Mouse (Mus musculus): Measurements from ENCODE around the gene Dbf4.

The Dbf4 gene

GRCm38 (mm10) chr5:8374297-8374906 is 48.1 kb downstream of the Dbf4 start:
- H3K4me1 ChIP-seq (replicated peaks; ENCODE audit: low read depth, low read length): no peaks in the 10 kb centered on the region
- no peak overlapping the region for H3K4me3 ChIP-seq (replicated peaks; ENCODE audit: low read length)
- H3K9me3 ChIP-seq (ENCODE audit: low read length): peaks cover 13% of the 10 kb centered on the region
- no peaks in the 10 kb centered on the region for H3K36me3 ChIP-seq (ENCODE audit: insufficient read depth, low read length)
- TF ChIP-seq POU5F1 (IDR thresholded peaks at IDR 0.05; ENCODE audit: borderline replicate concordance, low read length) (no peak), NANOG (IDR thresholded peaks at IDR 0.05; ENCODE audit: borderline replicate concordance, low read length) (no peak), CTCF (conservative IDR thresholded peaks at IDR 0.05; ENCODE audit: low read length) (no peak)
- H3K27me3 ChIP-seq (ENCODE audit: insufficient read depth, low read length): no peaks in the 10 kb centered on the region

DNA sequence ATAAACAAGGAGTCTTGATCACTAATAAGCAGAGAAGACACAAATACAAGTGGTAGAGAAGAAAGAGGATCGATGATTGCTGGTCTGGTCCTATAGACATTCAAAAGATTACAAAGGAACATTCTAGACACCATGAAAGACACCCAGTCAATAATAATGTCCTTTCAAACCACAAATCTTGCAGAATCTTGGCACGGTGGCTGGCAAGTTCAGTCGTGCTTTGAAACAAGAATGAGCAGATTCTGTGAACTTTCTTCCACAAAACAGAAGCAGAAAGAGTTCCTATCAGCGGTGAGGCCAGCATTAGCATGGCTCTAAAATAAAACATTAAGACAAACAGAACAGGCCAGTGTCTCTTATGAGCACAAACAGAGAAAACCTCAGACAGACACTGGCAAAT is 49.1 kb downstream of the Dbf4 start:
- no peaks in the 10 kb centered on the region for H3K36me3 ChIP-seq (ENCODE audit: insufficient read depth, low read length)
- TF ChIP-seq CTCF (conservative IDR thresholded peaks at IDR 0.05; ENCODE audit: low read length): no peak
- no peak for TF ChIP-seq NANOG (IDR thresholded peaks at IDR 0.05; ENCODE audit: borderline replicate concordance, low read length)
- TF ChIP-seq POU5F1 (IDR thresholded peaks at IDR 0.05; ENCODE audit: borderline replicate concordance, low read length): no peak
- no peaks in the 10 kb centered on the region for H3K27me3 ChIP-seq (ENCODE audit: insufficient read depth, low read length)
- no peak overlapping the region for H3K4me3 ChIP-seq (replicated peaks; ENCODE audit: low read length)
- H3K9me3 ChIP-seq (ENCODE audit: low read length): peaks cover 13% of the 10 kb centered on the region
- H3K4me1 ChIP-seq (replicated peaks; ENCODE audit: low read depth, low read length): 0 out of 2 replicates have a peak, but pooled peaks cover 1% of the 10 kb centered on the region

DNA sequence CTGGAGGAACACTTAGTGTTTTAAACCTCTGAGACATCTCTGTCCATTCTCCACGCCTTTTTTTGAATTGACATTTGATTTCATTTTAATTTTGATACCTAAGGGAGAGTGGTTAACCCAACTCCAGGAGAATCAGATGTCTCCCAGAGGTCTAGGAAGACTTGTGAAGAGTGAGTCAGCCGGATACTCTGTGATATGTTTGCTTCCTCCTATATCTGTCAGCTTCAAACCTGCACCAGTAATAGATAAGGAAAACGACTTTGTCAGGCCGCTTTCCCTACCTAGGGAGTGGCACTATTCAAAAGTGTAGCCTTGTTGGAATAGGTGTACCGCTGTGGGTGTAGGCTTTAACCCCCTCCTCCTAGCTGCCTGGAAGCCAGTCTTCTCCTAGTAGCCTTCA is 53.7 kb downstream of the Dbf4 start:
- no peaks in the 10 kb centered on the region for H3K9me3 ChIP-seq (ENCODE audit: low read length)
- H3K4me1 ChIP-seq (replicated peaks; ENCODE audit: low read depth, low read length): peaks cover 14% of the 10 kb centered on the region
- peaks cover 10% of the 10 kb centered on the region for H3K27me3 ChIP-seq (ENCODE audit: insufficient read depth, low read length)
- peak overlapping the region; percentile 91; the same call in 1 of the 2 replicates for H3K4me3 ChIP-seq (replicated peaks; ENCODE audit: low read length)
- TF ChIP-seq CTCF (conservative IDR thresholded peaks at IDR 0.05; ENCODE audit: low read length) (no peak), POU5F1 (IDR thresholded peaks at IDR 0.05; ENCODE audit: borderline replicate concordance, low read length) (no peak), NANOG (IDR thresholded peaks at IDR 0.05; ENCODE audit: borderline replicate concordance, low read length) (no peak)
- H3K36me3 ChIP-seq (ENCODE audit: insufficient read depth, low read length): no peaks in the 10 kb centered on the region

DNA sequence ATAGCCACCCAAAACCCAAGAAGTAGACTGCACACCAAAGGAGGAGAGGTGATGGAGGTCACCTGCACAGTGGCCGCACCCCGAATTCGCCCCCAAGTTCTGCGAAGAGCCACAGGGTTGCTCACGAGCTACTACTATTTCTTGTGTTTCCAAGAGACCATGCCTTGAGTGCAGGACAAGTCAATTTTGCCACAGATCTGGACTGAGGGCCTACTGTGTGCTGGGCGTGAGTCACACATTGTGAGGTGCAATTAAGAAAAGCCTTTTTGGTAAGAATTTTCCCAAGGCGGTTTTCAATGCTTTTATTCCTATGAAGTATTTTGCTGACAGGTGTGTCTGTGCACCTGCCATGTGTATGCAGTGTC is 54.2 kb downstream of the Dbf4 start:
- H3K4me3 ChIP-seq (replicated peaks; ENCODE audit: low read length): peak overlapping the region; percentile 91
- peaks cover 10% of the 10 kb centered on the region for H3K27me3 ChIP-seq (ENCODE audit: insufficient read depth, low read length)
- H3K36me3 ChIP-seq (ENCODE audit: insufficient read depth, low read length): no peaks in the 10 kb centered on the region
- TF ChIP-seq POU5F1 (IDR thresholded peaks at IDR 0.05; ENCODE audit: borderline replicate concordance, low read length): no peak
- no peak for TF ChIP-seq CTCF (conservative IDR thresholded peaks at IDR 0.05; ENCODE audit: low read length)
- no peak for TF ChIP-seq NANOG (IDR thresholded peaks at IDR 0.05; ENCODE audit: borderline replicate concordance, low read length)
- peaks cover 14% of the 10 kb centered on the region for H3K4me1 ChIP-seq (replicated peaks; ENCODE audit: low read depth, low read length)
- no peaks in the 10 kb centered on the region for H3K9me3 ChIP-seq (ENCODE audit: low read length)

DNA sequence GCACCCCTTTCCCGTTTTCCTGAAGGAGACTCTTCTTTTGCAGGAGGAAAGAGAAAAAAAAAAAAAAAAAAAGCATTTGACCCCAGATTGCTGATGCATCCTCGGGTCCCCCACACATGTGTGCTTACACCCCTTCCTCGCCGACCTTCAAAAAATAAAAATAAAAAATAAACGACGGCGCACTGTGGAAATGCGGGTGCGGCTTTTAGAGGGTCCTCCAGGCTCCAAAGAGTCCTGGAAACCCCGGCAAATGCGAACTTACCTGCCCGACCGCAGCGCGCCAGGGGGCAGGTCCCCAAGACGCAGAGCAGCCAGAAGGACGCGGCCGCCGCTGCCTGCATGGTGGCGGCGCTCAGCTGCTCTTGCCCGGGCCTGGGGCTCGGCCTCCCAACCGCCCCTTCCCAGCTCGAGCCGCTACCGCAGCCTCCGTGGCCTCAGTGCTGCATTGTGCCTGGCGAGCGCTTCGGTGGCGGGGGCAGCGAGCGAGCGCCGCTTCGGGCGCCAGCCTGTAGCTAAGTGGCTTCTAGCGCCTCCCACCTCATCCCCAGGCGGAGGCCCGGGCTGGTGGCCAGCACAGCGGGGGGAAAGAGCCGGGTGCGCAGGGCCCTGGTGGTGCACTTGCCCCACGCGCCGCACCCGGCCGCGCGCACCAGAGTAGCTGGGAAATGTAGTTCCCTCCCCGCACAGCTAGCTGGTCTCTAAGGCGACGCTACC is 54.7 kb downstream of the Dbf4 start, which contains the start of gene Adam22:
Adam22 (minus strand) TSS at position 547 of the 714 bp plus-strand sequence.
- TF ChIP-seq NANOG (IDR thresholded peaks at IDR 0.05; ENCODE audit: borderline replicate concordance, low read length): no peak
- Histone ChIP-seq H3K27me3 (ENCODE audit: insufficient read depth, low read length) (peaks cover 10% of the 10 kb centered on the region), H3K4me3 (replicated peaks; ENCODE audit: low read length) (peak within 1 kb of the TSS; percentile 91), H3K4me1 (replicated peaks; ENCODE audit: low read depth, low read length) (peaks cover 14% of the 10 kb centered on the region), H3K36me3 (ENCODE audit: insufficient read depth, low read length) (no peaks in the 10 kb centered on the region), H3K9me3 (ENCODE audit: low read length) (no peaks in the 10 kb centered on the region)

DNA sequence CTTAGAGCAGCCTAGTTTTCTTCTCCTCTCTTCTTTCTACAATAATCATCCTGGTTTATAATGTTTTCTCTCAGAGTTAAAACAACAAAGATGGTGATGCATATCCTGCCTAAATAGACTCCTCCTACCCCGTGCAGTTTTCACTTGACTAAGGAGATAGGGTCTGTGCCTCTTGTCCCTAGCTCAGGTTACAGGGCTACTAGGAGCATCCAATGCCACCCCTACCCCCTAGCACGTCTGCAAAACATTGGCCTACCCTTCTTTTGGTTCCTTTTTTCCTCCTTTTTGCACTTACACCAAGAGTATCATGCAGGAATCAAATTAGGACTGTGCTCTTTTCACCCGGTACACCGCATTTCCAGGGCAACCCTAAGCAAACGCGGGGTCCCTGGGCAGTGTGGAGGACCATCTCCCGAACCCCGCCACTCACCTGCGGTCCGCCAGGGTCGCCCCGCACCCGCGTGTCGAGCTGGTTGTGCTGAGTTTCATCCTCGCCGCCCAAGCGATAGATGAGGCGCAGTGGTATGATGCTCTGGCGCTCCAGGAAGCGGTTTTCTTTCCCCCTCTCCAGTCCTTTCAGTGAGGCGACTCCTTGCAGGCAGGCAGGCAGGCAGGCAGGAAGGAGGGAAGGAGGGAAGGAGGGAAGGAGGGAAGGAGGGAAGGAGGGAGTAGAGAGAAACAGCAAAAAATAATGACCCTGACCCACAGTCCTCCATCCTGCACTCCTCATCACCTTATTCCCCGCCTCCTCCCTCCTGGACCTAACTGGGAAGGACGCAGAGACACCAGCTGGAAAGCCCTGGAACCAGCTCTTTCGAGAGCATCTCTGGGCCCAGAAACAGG is 55.5 kb downstream of the Dbf4 start:
- H3K27me3 ChIP-seq (ENCODE audit: insufficient read depth, low read length): peaks cover 10% of the 10 kb centered on the region
- TF ChIP-seq CTCF (conservative IDR thresholded peaks at IDR 0.05; ENCODE audit: low read length) (no peak), NANOG (IDR thresholded peaks at IDR 0.05; ENCODE audit: borderline replicate concordance, low read length) (no peak), POU5F1 (IDR thresholded peaks at IDR 0.05; ENCODE audit: borderline replicate concordance, low read length) (no peak)
- no peaks in the 10 kb centered on the region for H3K9me3 ChIP-seq (ENCODE audit: low read length)
- H3K4me1 ChIP-seq (replicated peaks; ENCODE audit: low read depth, low read length): peaks cover 14% of the 10 kb centered on the region
- H3K36me3 ChIP-seq (ENCODE audit: insufficient read depth, low read length): no peaks in the 10 kb centered on the region
- peak overlapping the region; percentile 91 for H3K4me3 ChIP-seq (replicated peaks; ENCODE audit: low read length)

DNA sequence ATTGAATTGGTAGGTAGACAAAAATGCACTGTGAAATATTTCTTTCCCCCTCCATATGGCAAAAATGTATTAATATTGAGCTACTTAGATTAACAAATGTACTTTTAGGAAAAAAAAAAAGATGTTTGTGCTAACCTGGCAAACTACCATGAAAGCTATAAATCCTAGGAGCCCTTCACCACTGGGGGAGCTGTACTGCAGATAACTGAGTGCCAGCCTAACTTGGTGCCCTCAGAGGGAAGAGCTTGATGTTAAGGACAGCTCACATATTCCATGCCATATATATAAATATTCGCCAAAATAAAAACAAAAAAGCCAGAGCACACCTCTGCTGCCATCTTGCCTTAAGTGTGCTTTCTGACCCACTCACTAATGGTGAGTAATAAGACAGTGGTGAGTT is 60.2 kb downstream of the Dbf4 start:
- Histone ChIP-seq H3K4me3 (replicated peaks; ENCODE audit: low read length) (no peak overlapping the region), H3K4me1 (replicated peaks; ENCODE audit: low read depth, low read length) (peaks cover 10% of the 10 kb centered on the region), H3K9me3 (ENCODE audit: low read length) (no peaks in the 10 kb centered on the region), H3K27me3 (ENCODE audit: insufficient read depth, low read length) (peaks cover 10% of the 10 kb centered on the region), H3K36me3 (ENCODE audit: insufficient read depth, low read length) (no peaks in the 10 kb centered on the region)
- TF ChIP-seq CTCF (conservative IDR thresholded peaks at IDR 0.05; ENCODE audit: low read length): peak; percentile 43
- TF ChIP-seq POU5F1 (IDR thresholded peaks at IDR 0.05; ENCODE audit: borderline replicate concordance, low read length): no peak

GRCm38 (mm10) chr5:8357677-8358076 is 64.8 kb downstream of the Dbf4 start:
- Histone ChIP-seq H3K9me3 (ENCODE audit: low read length) (no peaks in the 10 kb centered on the region), H3K4me3 (replicated peaks; ENCODE audit: low read length) (no peak overlapping the region), H3K27me3 (ENCODE audit: insufficient read depth, low read length) (no peaks in the 10 kb centered on the region), H3K36me3 (ENCODE audit: insufficient read depth, low read length) (no peaks in the 10 kb centered on the region), H3K4me1 (replicated peaks; ENCODE audit: low read depth, low read length) (no peaks in the 10 kb centered on the region)
- TF ChIP-seq POU5F1 (IDR thresholded peaks at IDR 0.05; ENCODE audit: borderline replicate concordance, low read length) (no peak), CTCF (conservative IDR thresholded peaks at IDR 0.05; ENCODE audit: low read length) (no peak), NANOG (IDR thresholded peaks at IDR 0.05; ENCODE audit: borderline replicate concordance, low read length) (no peak)

Data from E14TG2a.4 (cell line).